Mouse (Mus musculus): ENCODE data around the gene Eps8. TPM values are rescaled to one million over a fixed set of nuclear protein-coding genes. Genes with fewer than 3 reads are reported as not detected.

Gene Eps8
- polyA plus RNA-seq, 1 experiment from 2014 or later, result 2.5 TPM

- WGBS, result 83% methylated on average over 3 of the region's 3 CpGs
- no peaks in the 10 kb centered on the region for H3K36me3 ChIP-seq (ENCODE audit: control insufficient read depth, insufficient read depth, low read length)
- no peaks in the 10 kb centered on the region for H3K27me3 ChIP-seq (replicated peaks; ENCODE audit: control insufficient read depth, insufficient read depth, low read length)
- no peaks in the 10 kb centered on the region for H3K9me3 ChIP-seq (ENCODE audit: control insufficient read depth, low read length)
- no peak overlapping the region for H3K4me3 ChIP-seq (ENCODE audit: low read depth, low read length)
- H3K4me1 ChIP-seq (replicated peaks; ENCODE audit: control insufficient read depth, insufficient read depth, low read length), result no peaks in the 10 kb centered on the region
- no peak for ATAC-seq (replicated peaks; ENCODE audit: low FRiP score)
- no peak overlapping the region for H3K4me2 ChIP-seq
- no peak for DNase-seq (ENCODE audit: low spot score)
- no peak overlapping the region for H3K27ac ChIP-seq (ENCODE audit: low read depth, low read length)
- no peak overlapping the region for H3K9ac ChIP-seq (ENCODE audit: low read depth, low read length)
Measured at GRCm38 (mm10) chr6:137589245-137589618, 65.4 kb downstream of the Eps8 start.

GRCm38 (mm10) chr6:137588481-137589244 is 66.0 kb downstream of the Eps8 start:
- Histone ChIP-seq H3K4me3 (ENCODE audit: low read depth, low read length) (no peak overlapping the region), H3K36me3 (ENCODE audit: control insufficient read depth, insufficient read depth, low read length) (no peaks in the 10 kb centered on the region), H3K27me3 (replicated peaks; ENCODE audit: control insufficient read depth, insufficient read depth, low read length) (no peaks in the 10 kb centered on the region), H3K4me1 (replicated peaks; ENCODE audit: control insufficient read depth, insufficient read depth, low read length) (no peaks in the 10 kb centered on the region), H3K4me2 (no peak overlapping the region), H3K9ac (ENCODE audit: low read depth, low read length) (no peak overlapping the region), H3K9me3 (ENCODE audit: control insufficient read depth, low read length) (no peaks in the 10 kb centered on the region), H3K27ac (ENCODE audit: low read depth, low read length) (no peak overlapping the region)
- DNase-seq (ENCODE audit: low spot score) (no peak), ATAC-seq (replicated peaks; ENCODE audit: low FRiP score) (no peak)
- WGBS, result 85% methylated on average over 10 of the region's 10 CpGs

- Histone ChIP-seq H3K4me3 (ENCODE audit: low read depth, low read length) (no peak overlapping the region), H3K9ac (ENCODE audit: low read depth, low read length) (no peak overlapping the region), H3K27me3 (replicated peaks; ENCODE audit: control insufficient read depth, insufficient read depth, low read length) (no peaks in the 10 kb centered on the region), H3K27ac (ENCODE audit: low read depth, low read length) (no peak overlapping the region), H3K9me3 (ENCODE audit: control insufficient read depth, low read length) (no peaks in the 10 kb centered on the region), H3K4me1 (replicated peaks; ENCODE audit: control insufficient read depth, insufficient read depth, low read length) (no peaks in the 10 kb centered on the region), H3K4me2 (no peak overlapping the region), H3K36me3 (ENCODE audit: control insufficient read depth, insufficient read depth, low read length) (no peaks in the 10 kb centered on the region)
- WGBS, result 82% methylated on average over 6 of the region's 6 CpGs
- no peak for ATAC-seq (replicated peaks; ENCODE audit: low FRiP score)
- DNase-seq (ENCODE audit: low spot score), result no peak
Measured at GRCm38 (mm10) chr6:137587866-137588265, 66.8 kb downstream of the Eps8 start.

- no peaks in the 10 kb centered on the region; the same call in 1 of the 2 replicates for H3K27me3 ChIP-seq (replicated peaks; ENCODE audit: control insufficient read depth, insufficient read depth, low read length)
- H3K27ac ChIP-seq (ENCODE audit: low read depth, low read length), result no peak overlapping the region
- H3K4me3 ChIP-seq (ENCODE audit: low read depth, low read length), result no peak overlapping the region
- H3K9me3 ChIP-seq (ENCODE audit: control insufficient read depth, low read length), result no peaks in the 10 kb centered on the region
- WGBS, result 80% methylated on average over 4 of the region's 4 CpGs
- ATAC-seq (replicated peaks; ENCODE audit: low FRiP score) (no peak), DNase-seq (ENCODE audit: low spot score) (no peak)
- H3K4me2 ChIP-seq, result no peak overlapping the region
- H3K4me1 ChIP-seq (replicated peaks; ENCODE audit: control insufficient read depth, insufficient read depth, low read length), result no peaks in the 10 kb centered on the region
- no peaks in the 10 kb centered on the region for H3K36me3 ChIP-seq (ENCODE audit: control insufficient read depth, insufficient read depth, low read length)
- H3K9ac ChIP-seq (ENCODE audit: low read depth, low read length), result no peak overlapping the region
Measured at GRCm38 (mm10) chr6:137585229-137585628, 69.4 kb downstream of the Eps8 start.

DNA sequence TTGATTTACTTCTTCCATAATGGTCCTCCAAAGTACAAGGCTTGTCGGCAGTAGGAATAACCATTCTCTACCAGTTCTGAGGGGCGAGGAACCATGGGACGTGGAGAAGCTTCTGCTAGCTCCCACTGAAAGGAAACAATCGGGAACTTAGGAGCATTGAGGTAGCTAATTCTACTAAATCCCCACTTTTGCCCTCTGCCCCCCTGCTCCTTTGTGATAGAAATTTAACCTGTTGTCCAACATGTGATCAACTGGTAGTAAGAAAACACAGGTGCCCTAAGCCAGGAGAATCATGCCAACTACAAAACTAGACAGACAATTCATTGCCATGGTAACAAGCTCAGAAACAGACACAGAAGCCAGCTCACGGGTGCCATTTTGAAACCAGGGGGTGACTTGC is 71.6 kb downstream of the Eps8 start:
- Histone ChIP-seq H3K27me3 (replicated peaks; ENCODE audit: control insufficient read depth, insufficient read depth, low read length) (no peaks in the 10 kb centered on the region; the same call in 1 of the 2 replicates), H3K9ac (ENCODE audit: low read depth, low read length) (no peak overlapping the region), H3K27ac (ENCODE audit: low read depth, low read length) (no peak overlapping the region), H3K4me2 (no peak overlapping the region), H3K4me3 (ENCODE audit: low read depth, low read length) (no peak overlapping the region), H3K9me3 (ENCODE audit: control insufficient read depth, low read length) (no peaks in the 10 kb centered on the region), H3K4me1 (replicated peaks; ENCODE audit: control insufficient read depth, insufficient read depth, low read length) (no peaks in the 10 kb centered on the region), H3K36me3 (ENCODE audit: control insufficient read depth, insufficient read depth, low read length) (no peaks in the 10 kb centered on the region)
- DNase-seq (ENCODE audit: low spot score), result no peak
- 86% methylated on average over 5 of the region's 5 CpGs for WGBS
- no peak for ATAC-seq (replicated peaks; ENCODE audit: low FRiP score)

DNA sequence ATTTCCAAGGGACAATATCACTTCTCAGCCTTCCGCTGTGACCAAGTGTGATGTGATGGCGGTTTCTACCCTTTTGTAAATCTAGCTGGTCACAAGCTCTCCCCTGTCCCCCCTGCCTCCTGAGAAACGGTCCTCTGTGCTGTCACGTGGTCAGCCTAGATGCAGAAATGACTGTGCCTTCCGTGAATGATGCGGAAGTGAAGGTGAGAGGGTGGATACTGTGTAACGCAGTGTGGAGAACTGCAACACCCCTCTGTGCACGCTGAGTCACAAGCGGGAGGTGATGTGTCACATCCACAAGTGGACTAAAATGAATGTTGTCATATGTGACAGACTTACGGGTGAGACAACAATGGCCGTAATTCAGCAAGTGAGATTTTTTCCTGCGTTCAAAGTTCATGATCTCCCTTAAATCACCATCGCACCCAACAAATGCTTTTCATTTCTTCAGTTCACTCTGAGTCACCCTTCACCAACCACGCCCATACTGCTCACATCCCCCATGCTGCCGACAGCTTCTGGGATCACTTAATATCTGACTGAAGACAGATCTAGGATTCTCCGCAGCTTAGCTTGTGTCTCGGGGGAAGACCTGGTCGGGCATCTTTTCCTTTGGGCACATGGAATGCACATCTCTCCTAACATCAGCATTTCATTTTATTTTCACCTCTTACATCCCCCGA is 72.3 kb downstream of the Eps8 start:
- ATAC-seq (replicated peaks; ENCODE audit: low FRiP score) (no peak), DNase-seq (ENCODE audit: low spot score) (no peak)
- no peak overlapping the region for H3K4me3 ChIP-seq (ENCODE audit: low read depth, low read length)
- no peak overlapping the region for H3K4me2 ChIP-seq
- no peak overlapping the region for H3K27ac ChIP-seq (ENCODE audit: low read depth, low read length)
- no peak overlapping the region for H3K9ac ChIP-seq (ENCODE audit: low read depth, low read length)
- no peaks in the 10 kb centered on the region for H3K4me1 ChIP-seq (replicated peaks; ENCODE audit: control insufficient read depth, insufficient read depth, low read length)
- H3K9me3 ChIP-seq (ENCODE audit: control insufficient read depth, low read length), result no peaks in the 10 kb centered on the region
- H3K36me3 ChIP-seq (ENCODE audit: control insufficient read depth, insufficient read depth, low read length), result no peaks in the 10 kb centered on the region
- no peaks in the 10 kb centered on the region; the same call in 1 of the 2 replicates for H3K27me3 ChIP-seq (replicated peaks; ENCODE audit: control insufficient read depth, insufficient read depth, low read length)
- 84% methylated on average over 19 of the region's 19 CpGs for WGBS

- WGBS, result 78% methylated on average over 6 of the region's 6 CpGs
- no peak overlapping the region for H3K27ac ChIP-seq (ENCODE audit: low read depth, low read length)
- DNase-seq (ENCODE audit: low spot score) (no peak), ATAC-seq (replicated peaks; ENCODE audit: low FRiP score) (no peak)
- H3K4me3 ChIP-seq (ENCODE audit: low read depth, low read length), result no peak overlapping the region
- H3K36me3 ChIP-seq (ENCODE audit: control insufficient read depth, insufficient read depth, low read length), result no peaks in the 10 kb centered on the region
- no peaks in the 10 kb centered on the region for H3K9me3 ChIP-seq (ENCODE audit: control insufficient read depth, low read length)
- no peaks in the 10 kb centered on the region for H3K4me1 ChIP-seq (replicated peaks; ENCODE audit: control insufficient read depth, insufficient read depth, low read length)
- no peak overlapping the region for H3K9ac ChIP-seq (ENCODE audit: low read depth, low read length)
- H3K4me2 ChIP-seq, result no peak overlapping the region
- H3K27me3 ChIP-seq (replicated peaks; ENCODE audit: control insufficient read depth, insufficient read depth, low read length), result no peaks in the 10 kb centered on the region; the same call in 1 of the 2 replicates
Measured at GRCm38 (mm10) chr6:137581331-137582010, 73.2 kb downstream of the Eps8 start.

DNA sequence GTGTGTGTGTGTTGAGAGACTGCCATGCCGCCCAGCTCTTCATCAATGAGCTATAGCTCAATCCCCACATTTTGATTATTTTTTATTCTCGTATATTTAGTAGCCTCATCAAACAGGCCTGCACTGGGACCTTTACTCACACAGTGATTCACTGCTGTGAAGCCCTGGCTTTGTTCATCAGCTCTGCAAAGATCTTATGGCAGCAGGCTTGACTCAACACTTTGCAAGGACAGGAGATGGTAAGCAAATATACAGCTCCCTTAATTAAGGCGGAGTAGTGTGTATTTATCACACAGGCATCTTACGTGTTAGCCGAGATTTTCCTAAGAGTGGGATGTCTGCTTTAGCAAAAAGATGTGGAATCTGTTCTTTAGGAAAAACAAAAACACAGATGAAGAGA is 74.2 kb downstream of the Eps8 start:
- no peak overlapping the region for H3K27ac ChIP-seq (ENCODE audit: low read depth, low read length)
- 88% methylated on average over 5 of the region's 5 CpGs for WGBS
- H3K27me3 ChIP-seq (replicated peaks; ENCODE audit: control insufficient read depth, insufficient read depth, low read length), result no peaks in the 10 kb centered on the region; the same call in 1 of the 2 replicates
- H3K9ac ChIP-seq (ENCODE audit: low read depth, low read length), result no peak overlapping the region
- H3K4me3 ChIP-seq (ENCODE audit: low read depth, low read length), result no peak overlapping the region
- DNase-seq (ENCODE audit: low spot score) (no peak), ATAC-seq (replicated peaks; ENCODE audit: low FRiP score) (no peak)
- H3K4me2 ChIP-seq, result no peak overlapping the region
- no peaks in the 10 kb centered on the region for H3K4me1 ChIP-seq (replicated peaks; ENCODE audit: control insufficient read depth, insufficient read depth, low read length)
- no peaks in the 10 kb centered on the region for H3K9me3 ChIP-seq (ENCODE audit: control insufficient read depth, low read length)
- no peaks in the 10 kb centered on the region for H3K36me3 ChIP-seq (ENCODE audit: control insufficient read depth, insufficient read depth, low read length)

Measured in liver, embryonic 11.5 days (tissue).